Mouse (Mus musculus) CD4-positive naive resting alpha-beta T cell, adult 57 days (primary cell): ENCODE results near the gene Otog. TPM values are rescaled to one million over a fixed set of nuclear protein-coding genes. Genes with fewer than 3 reads are reported as not detected.

Source experiments
- total RNA-seq: library from RNA; stranded (reverse); gene quantifications from one replicate; pipeline ENCODE4 v1.2.4, GENCODE M21; 2023

Gene Otog
- 0.12 TPM for total RNA-seq

DNA sequence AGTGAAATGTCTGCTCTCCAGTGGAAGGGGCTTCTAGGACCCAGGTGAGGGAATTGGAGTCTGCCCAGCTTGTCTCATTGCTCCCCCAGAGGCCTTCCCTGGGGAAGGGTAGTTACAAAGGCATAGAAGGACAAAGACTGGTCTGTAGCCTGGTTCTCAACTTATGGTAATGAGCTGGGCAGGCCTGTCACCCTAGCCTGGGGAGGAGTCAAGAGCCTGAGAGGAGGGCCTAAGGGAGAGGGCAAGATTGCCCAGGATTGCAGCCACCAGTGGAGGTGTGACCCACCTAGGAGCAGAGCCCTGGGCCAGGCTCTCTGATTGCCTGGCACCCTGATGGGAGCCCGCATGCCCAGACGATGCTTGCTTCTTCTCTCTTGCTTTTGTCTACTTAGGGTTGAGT lies at the start of gene Otog:
Otog (plus strand) TSS at position 292 of the 400 bp plus-strand sequence.

GRCm38 (mm10) chr7:46238346-46238745 lies 2.4 kb upstream of the Otog start, which contains the start of gene Ush1c:
Gene Ush1c (minus strand): TSS chr7:46238503.

Other genes starting within 250 kb of the Otog start
- not detected for gene Abcc6, start 210.7 kb upstream of the Otog start, total RNA-seq
- gene Nomo1, start 207.3 kb upstream of the Otog start, total RNA-seq, result 38.3 TPM
- gene Kcnj11, start 140.2 kb upstream of the Otog start, total RNA-seq, result not detected
- 0.68 TPM for gene Abcc8, start 61.0 kb upstream of the Otog start, total RNA-seq
- gene Ush1c, start 2.5 kb upstream of the Otog start, total RNA-seq, result not detected
- not detected for gene Myod1, start 135.5 kb downstream of the Otog start, total RNA-seq
- 0.65 TPM for gene Kcnc1, start 155.5 kb downstream of the Otog start, total RNA-seq